Mouse (Mus musculus): Measurements from ENCODE around the gene Btf3l4. TPM values are rescaled to one million over a fixed set of nuclear protein-coding genes. Genes with fewer than 3 reads are reported as not detected.
A peak's percentile ranks its signal among the peaks of the same experiment; 100 is the strongest.

Btf3l4 gene
- polyA plus RNA-seq (2014; fragmentation: Nextera tagmentation; extraction: Ambion mirVana): 230 and 249 TPM in 2 replicates

- Histone ChIP-seq H3K4me2 (ENCODE audit: low read depth, low read length, severe bottlenecking) (peak within 1 kb of the TSS; percentile 74), H3K9me3 (ENCODE audit: control insufficient read depth, low read length) (no peaks in the 10 kb centered on the region), H3K9ac (ENCODE audit: low read length) (peak within 1 kb of the TSS; percentile 99), H3K36me3 (ENCODE audit: control insufficient read depth, insufficient read depth, low read length) (peaks cover 3% of the 10 kb centered on the region; the same call in 1 of the 2 replicates), H3K4me3 (ENCODE audit: low read depth, low read length) (peak within 1 kb of the TSS; percentile 98), H3K27ac (ENCODE audit: low read depth, low read length) (peak within 1 kb of the TSS; percentile 100), H3K27me3 (ENCODE audit: control insufficient read depth, insufficient read depth, low read length) (no peaks in the 10 kb centered on the region), H3K4me1 (replicated peaks; ENCODE audit: control insufficient read depth, insufficient read depth, low read length) (peaks cover 4% of the 10 kb centered on the region; the same call in 1 of the 2 replicates)
- ATAC-seq (replicated peaks; ENCODE audit: low FRiP score): peak; percentile 97
- WGBS: under 1% methylated on average over 73 of the region's 73 CpGs
- DNase-seq (ENCODE audit: low spot score): peak; percentile 99
Observed at GRCm38 (mm10) chr4:108832916-108833827, at the start of gene Btf3l4. Gene Btf3l4 (minus strand): TSS chr4:108833614.

GRCm38 (mm10) chr4:108878963-108879822 lies 45.8 kb upstream of the Btf3l4 start, which contains the start of gene Rab3b:
Gene Rab3b (plus strand): TSS chr4:108879063.
- Histone ChIP-seq H3K4me2 (ENCODE audit: low read depth, low read length, severe bottlenecking) (peak within 1 kb of the TSS; percentile 97), H3K4me1 (replicated peaks; ENCODE audit: control insufficient read depth, insufficient read depth, low read length) (no peaks in the 10 kb centered on the region), H3K27me3 (ENCODE audit: control insufficient read depth, insufficient read depth, low read length) (no peaks in the 10 kb centered on the region; the same call in 1 of the 2 replicates), H3K9ac (ENCODE audit: low read length) (peak within 1 kb of the TSS; percentile 71), H3K9me3 (ENCODE audit: control insufficient read depth, low read length) (no peaks in the 10 kb centered on the region), H3K27ac (ENCODE audit: low read depth, low read length) (no peak within 1 kb of the TSS), H3K4me3 (ENCODE audit: low read depth, low read length) (peak within 1 kb of the TSS; percentile 55), H3K36me3 (ENCODE audit: control insufficient read depth, insufficient read depth, low read length) (no peaks in the 10 kb centered on the region)
- ATAC-seq (replicated peaks; ENCODE audit: low FRiP score) (peak; percentile 92), DNase-seq (ENCODE audit: low spot score) (peak; percentile 87)
- WGBS: under 1% methylated on average over 46 of the region's 46 CpGs

GRCm38 (mm10) chr4:108877901-108878300 lies 44.5 kb upstream of the Btf3l4 start:
- no peak overlapping the region for H3K9ac ChIP-seq (ENCODE audit: low read length)
- WGBS: 84% methylated on average over 6 of the region's 6 CpGs
- no peaks in the 10 kb centered on the region; the same call in 1 of the 2 replicates for H3K27me3 ChIP-seq (ENCODE audit: control insufficient read depth, insufficient read depth, low read length)
- no peaks in the 10 kb centered on the region for H3K36me3 ChIP-seq (ENCODE audit: control insufficient read depth, insufficient read depth, low read length)
- no peak for ATAC-seq (replicated peaks; ENCODE audit: low FRiP score)
- H3K27ac ChIP-seq (ENCODE audit: low read depth, low read length): no peak overlapping the region
- no peak overlapping the region for H3K4me2 ChIP-seq (ENCODE audit: low read depth, low read length, severe bottlenecking)
- H3K4me3 ChIP-seq (ENCODE audit: low read depth, low read length): no peak overlapping the region
- H3K9me3 ChIP-seq (ENCODE audit: control insufficient read depth, low read length): no peaks in the 10 kb centered on the region
- no peaks in the 10 kb centered on the region for H3K4me1 ChIP-seq (replicated peaks; ENCODE audit: control insufficient read depth, insufficient read depth, low read length)
- no peak for DNase-seq (ENCODE audit: low spot score)

- Histone ChIP-seq H3K4me1 (replicated peaks; ENCODE audit: control insufficient read depth, insufficient read depth, low read length) (no peaks in the 10 kb centered on the region), H3K4me2 (ENCODE audit: low read depth, low read length, severe bottlenecking) (no peak overlapping the region), H3K27ac (ENCODE audit: low read depth, low read length) (no peak overlapping the region), H3K9ac (ENCODE audit: low read length) (no peak overlapping the region), H3K36me3 (ENCODE audit: control insufficient read depth, insufficient read depth, low read length) (no peaks in the 10 kb centered on the region), H3K9me3 (ENCODE audit: control insufficient read depth, low read length) (no peaks in the 10 kb centered on the region), H3K27me3 (ENCODE audit: control insufficient read depth, insufficient read depth, low read length) (no peaks in the 10 kb centered on the region), H3K4me3 (ENCODE audit: low read depth, low read length) (no peak overlapping the region)
- no peak for DNase-seq (ENCODE audit: low spot score)
- ATAC-seq (replicated peaks; ENCODE audit: low FRiP score): no peak
- 94% methylated on average over 5 of the region's 5 CpGs for WGBS
Observed at GRCm38 (mm10) chr4:108873746-108874145, 40.3 kb upstream of the Btf3l4 start.

GRCm38 (mm10) chr4:108869730-108870374 lies 36.4 kb upstream of the Btf3l4 start:
- Histone ChIP-seq H3K27me3 (ENCODE audit: control insufficient read depth, insufficient read depth, low read length) (no peaks in the 10 kb centered on the region), H3K4me1 (replicated peaks; ENCODE audit: control insufficient read depth, insufficient read depth, low read length) (no peaks in the 10 kb centered on the region), H3K4me2 (ENCODE audit: low read depth, low read length, severe bottlenecking) (no peak overlapping the region), H3K9me3 (ENCODE audit: control insufficient read depth, low read length) (no peaks in the 10 kb centered on the region), H3K36me3 (ENCODE audit: control insufficient read depth, insufficient read depth, low read length) (no peaks in the 10 kb centered on the region), H3K9ac (ENCODE audit: low read length) (no peak overlapping the region), H3K27ac (ENCODE audit: low read depth, low read length) (no peak overlapping the region), H3K4me3 (ENCODE audit: low read depth, low read length) (no peak overlapping the region)
- DNase-seq (ENCODE audit: low spot score): peak; percentile 87
- ATAC-seq (replicated peaks; ENCODE audit: low FRiP score): 0 out of 2 replicates have a peak, but pooled peaks have one; percentile 67
- 35% methylated on average over 10 of the region's 10 CpGs for WGBS

DNA sequence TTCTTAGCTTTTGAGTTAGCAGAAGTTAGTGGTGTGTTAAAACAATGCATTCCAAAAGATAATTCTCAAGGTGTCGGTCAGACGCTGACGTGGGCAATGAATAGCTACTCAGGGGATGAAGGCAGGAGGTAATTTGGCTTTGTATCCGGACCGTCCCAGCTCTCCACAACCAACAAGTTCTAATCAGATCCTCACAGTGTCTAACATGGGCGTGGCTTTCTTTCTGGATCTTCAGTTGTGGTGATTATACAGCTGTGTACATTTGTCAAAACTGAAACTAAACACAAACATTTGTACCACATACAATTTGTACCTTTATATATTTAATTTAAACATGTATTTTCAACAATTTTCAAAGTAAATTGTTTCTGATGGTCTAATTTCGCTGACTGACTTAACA lies 33.4 kb upstream of the Btf3l4 start:
- no peaks in the 10 kb centered on the region for H3K4me1 ChIP-seq (replicated peaks; ENCODE audit: control insufficient read depth, insufficient read depth, low read length)
- no peak overlapping the region for H3K4me3 ChIP-seq (ENCODE audit: low read depth, low read length)
- no peak for DNase-seq (ENCODE audit: low spot score)
- H3K27ac ChIP-seq (ENCODE audit: low read depth, low read length): no peak overlapping the region
- no peaks in the 10 kb centered on the region for H3K36me3 ChIP-seq (ENCODE audit: control insufficient read depth, insufficient read depth, low read length)
- H3K9ac ChIP-seq (ENCODE audit: low read length): no peak overlapping the region
- whole genome bisulfite sequencing: 85% methylated on average over 7 of the region's 7 CpGs
- ATAC-seq (replicated peaks; ENCODE audit: low FRiP score): no peak
- no peaks in the 10 kb centered on the region for H3K9me3 ChIP-seq (ENCODE audit: control insufficient read depth, low read length)
- H3K4me2 ChIP-seq (ENCODE audit: low read depth, low read length, severe bottlenecking): no peak overlapping the region
- no peaks in the 10 kb centered on the region for H3K27me3 ChIP-seq (ENCODE audit: control insufficient read depth, insufficient read depth, low read length)

DNA sequence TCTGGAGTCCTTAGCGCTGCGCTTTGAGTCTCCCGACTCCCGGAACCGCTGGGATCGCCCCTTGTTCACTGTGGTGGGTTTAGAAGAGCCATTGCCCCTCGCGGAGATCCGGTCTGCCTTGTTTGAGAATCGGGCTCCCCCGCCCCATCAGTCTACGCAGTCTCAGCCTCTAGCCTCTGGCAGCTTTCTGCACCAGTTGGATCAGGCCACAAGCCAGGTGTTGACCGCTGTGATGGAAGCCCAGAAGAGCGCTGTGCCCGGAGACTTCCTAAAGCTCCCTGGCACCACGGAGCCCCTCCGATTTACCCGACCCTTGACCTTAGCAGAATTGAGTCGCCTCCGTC lies 15.1 kb upstream of the Btf3l4 start, which contains the start of gene A730015C16Rik:
Gene A730015C16Rik, minus strand, starts transcription at position 115 of the 344 bp plus-strand sequence.
- H3K36me3 ChIP-seq (ENCODE audit: control insufficient read depth, insufficient read depth, low read length): no peaks in the 10 kb centered on the region
- peak within 1 kb of the TSS; percentile 79 for H3K27ac ChIP-seq (ENCODE audit: low read depth, low read length)
- H3K4me1 ChIP-seq (replicated peaks; ENCODE audit: control insufficient read depth, insufficient read depth, low read length): peaks cover 6% of the 10 kb centered on the region; the same call in 1 of the 2 replicates
- 12% methylated on average over 20 of the region's 20 CpGs for WGBS
- H3K9ac ChIP-seq (ENCODE audit: low read length): peak within 1 kb of the TSS; percentile 79
- H3K4me3 ChIP-seq (ENCODE audit: low read depth, low read length): peak within 1 kb of the TSS; percentile 88
- H3K27me3 ChIP-seq (ENCODE audit: control insufficient read depth, insufficient read depth, low read length): no peaks in the 10 kb centered on the region
- peak within 1 kb of the TSS; percentile 98 for H3K4me2 ChIP-seq (ENCODE audit: low read depth, low read length, severe bottlenecking)
- 0 out of 2 replicates have a peak, but pooled peaks have one; percentile 10 for ATAC-seq (replicated peaks; ENCODE audit: low FRiP score)
- no peaks in the 10 kb centered on the region for H3K9me3 ChIP-seq (ENCODE audit: control insufficient read depth, low read length)
- peak; percentile 56 for DNase-seq (ENCODE audit: low spot score)

All from forebrain, embryonic 11.5 days (tissue).